Comparison of ENCODE assay signal across 13 mouse cellular contexts in genomic region chr11:67072615-67073130, GRCm38 (mm10). TPM values are rescaled to one million over a fixed set of nuclear protein-coding genes. Genes with fewer than 3 reads are reported as not detected.
"Had no signal": no experiment of that assay in that cellular context is flagged by ENCODE, and none has a peak within 500 bp of the region (broad histone marks: within the 10 kb centered on the region; RNA-seq: fewer than 3 reads in every experiment).

No protein-coding gene starts in this region.

- H3K36me3 ChIP-seq: kidney, embryonic 15.5 days; neural tube, embryonic 13.5 days had no signal

- H3K4me3 ChIP-seq: kidney, embryonic 15.5 days; limb, embryonic 13.5 days; midbrain, embryonic 10.5 days; neural tube, embryonic 13.5 days had no signal

- H3K27ac ChIP-seq: kidney, embryonic 15.5 days; limb, embryonic 13.5 days; liver, embryonic 14.5 days; midbrain, embryonic 10.5 days; neural tube, embryonic 13.5 days had no signal

- DNase-seq: kidney, postnatal 14 days; left cerebral cortex, postnatal 4 days; lung, adult 18-20 months; midbrain, embryonic 14.5 days; spleen, adult 18-20 months; thymus, adult 18-20 months; thymus, postnatal 14 days had no signal

- H3K27me3 ChIP-seq: kidney, embryonic 15.5 days; limb, embryonic 13.5 days; neural tube, embryonic 13.5 days had no signal

- H3K4me2 ChIP-seq: kidney, embryonic 15.5 days; limb, embryonic 13.5 days; neural tube, embryonic 13.5 days had no signal

- H3K9me3 ChIP-seq: kidney, embryonic 15.5 days; limb, embryonic 13.5 days; midbrain, embryonic 10.5 days; neural tube, embryonic 13.5 days had no signal

- H3K4me1 ChIP-seq: kidney, embryonic 15.5 days; limb, embryonic 13.5 days had no signal

- H3K9ac ChIP-seq: kidney, embryonic 15.5 days; limb, embryonic 13.5 days; liver, embryonic 14.5 days; neural tube, embryonic 13.5 days had no signal

RNA-seq across cellular contexts. Expression of gene Myh3, which starts 5.4 kb away (rescaled TPM):
- total RNA-seq: liver, adult 2 months had no signal
- polyA plus RNA-seq: liver, adult 2 months had no signal
